Comparison of ENCODE assay signal across 24 mouse cellular contexts in the genomic region with DNA sequence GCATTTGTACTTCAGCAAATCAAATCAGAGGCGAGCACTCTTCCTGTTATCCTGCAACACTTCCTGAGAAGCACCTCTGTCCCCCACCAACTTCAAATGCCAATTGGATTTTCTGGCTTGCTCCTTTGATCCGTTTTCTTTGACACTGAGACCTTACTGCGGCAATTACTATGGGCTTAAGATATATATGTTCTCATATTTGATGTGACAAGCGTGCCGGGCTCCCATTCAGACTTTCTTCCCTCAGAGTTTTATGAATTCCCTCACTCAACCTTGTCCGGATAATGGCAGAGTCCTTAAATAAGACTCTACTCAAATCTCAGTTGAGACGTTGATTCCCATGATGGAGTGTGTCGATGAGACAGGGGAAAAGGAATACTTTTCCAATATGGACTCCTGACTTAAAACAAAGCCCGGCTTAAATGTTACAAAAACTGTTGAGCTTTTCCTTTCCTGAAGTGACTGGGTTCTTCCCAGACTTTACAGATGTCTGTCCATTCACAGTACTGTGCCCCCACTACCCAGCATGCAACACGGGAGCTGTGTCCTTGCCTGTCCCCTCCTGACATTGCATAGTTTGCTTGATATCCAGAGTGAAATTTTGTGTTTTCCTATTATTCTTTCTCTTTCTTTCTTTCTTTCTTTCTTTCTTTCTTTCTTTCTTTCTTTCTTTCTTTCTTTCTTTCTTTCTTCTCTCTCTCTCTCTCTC.
A peak's percentile ranks its signal among the peaks of the same experiment; 100 is the strongest.
DNase-seq lines count a peak whose midpoint lies in the region; ATAC-seq and TF ChIP-seq lines count a peak whose summit lies in the region.
"Had no signal": no experiment of that assay in that cellular context is flagged by ENCODE, and none has a peak within 500 bp of the region (broad histone marks: within the 10 kb centered on the region; RNA-seq: fewer than 3 reads in every experiment).

No protein-coding gene starts in this region.

- ATAC-seq in forebrain, embryonic 11.5 days (replicated peaks; ENCODE audit: low FRiP score), result no peak
- no peak for ATAC-seq in forebrain, embryonic 15.5 days (replicated peaks)
- ATAC-seq in midbrain, embryonic 15.5 days (replicated peaks), result no peak; the same call in 1 of the 2 replicates
- ATAC-seq in cerebellum, adult (ENCODE audit: insufficient number of reproducible peaks, low FRiP score, low TSS enrichment), result no peak
- ATAC-seq: activated CD4-positive, CD25-positive, alpha-beta regulatory T cell, adult 4 months; forebrain, embryonic 16.5 days; hindbrain, embryonic 16.5 days; intestine, embryonic 15.5 days had no signal

- no peak for TF ChIP-seq POLR2A in brain, embryonic 14.5 days (IDR thresholded peaks at IDR 0.05; ENCODE audit: borderline replicate concordance, extremely low read depth, insufficient read depth, insufficient read length, poor library complexity, severe bottlenecking)

- H3K9ac ChIP-seq in forebrain, embryonic 11.5 days (ENCODE audit: low read length), result no peak overlapping the region
- no peak overlapping the region for H3K9ac ChIP-seq in forebrain, embryonic 15.5 days (replicated peaks)
- H3K9ac ChIP-seq in midbrain, embryonic 15.5 days, result no peak overlapping the region
- H3K9ac ChIP-seq: embryonic facial prominence, embryonic 12.5 days; embryonic facial prominence, embryonic 15.5 days; forebrain, embryonic 12.5 days; hindbrain, embryonic 13.5 days; intestine, embryonic 15.5 days had no signal

- H3K4me2 ChIP-seq in forebrain, embryonic 11.5 days (ENCODE audit: low read depth, low read length, severe bottlenecking), result no peak overlapping the region
- no peak overlapping the region for H3K4me2 ChIP-seq in forebrain, embryonic 15.5 days (replicated peaks)
- H3K4me2 ChIP-seq in midbrain, embryonic 15.5 days, result no peak overlapping the region
- H3K4me2 ChIP-seq: embryonic facial prominence, embryonic 12.5 days; embryonic facial prominence, embryonic 15.5 days; forebrain, embryonic 12.5 days; heart, embryonic 11.5 days; hindbrain, embryonic 13.5 days; intestine, embryonic 15.5 days had no signal

- H3K4me3 ChIP-seq in forebrain, embryonic 11.5 days (ENCODE audit: low read depth, low read length), result no peak overlapping the region
- H3K4me3 ChIP-seq in forebrain, embryonic 15.5 days, result no peak overlapping the region
- H3K4me3 ChIP-seq in midbrain, embryonic 10.5 days, result no peak overlapping the region
- H3K4me3 ChIP-seq in midbrain, embryonic 15.5 days, result no peak overlapping the region
- H3K4me3 ChIP-seq: embryonic facial prominence, embryonic 12.5 days; embryonic facial prominence, embryonic 15.5 days; forebrain, embryonic 12.5 days; hindbrain, embryonic 10.5 days; hindbrain, embryonic 13.5 days; intestine, embryonic 15.5 days had no signal

- H3K27me3 ChIP-seq in forebrain, embryonic 11.5 days (ENCODE audit: control insufficient read depth, insufficient read depth, low read length), result no peaks in the 10 kb centered on the region
- H3K27me3 ChIP-seq in forebrain, embryonic 15.5 days, result no peaks in the 10 kb centered on the region
- no peaks in the 10 kb centered on the region for H3K27me3 ChIP-seq in midbrain, embryonic 10.5 days (ENCODE audit: low read depth, poor library complexity, severe bottlenecking)
- no peaks in the 10 kb centered on the region for H3K27me3 ChIP-seq in midbrain, embryonic 15.5 days (replicated peaks)
- H3K27me3 ChIP-seq: embryonic facial prominence, embryonic 12.5 days; embryonic facial prominence, embryonic 15.5 days; hindbrain, embryonic 13.5 days; intestine, embryonic 15.5 days had no signal

- peak; percentile 4 for DNase-seq in forebrain, embryonic 11.5 days (ENCODE audit: low spot score)
- DNase-seq in midbrain, embryonic 10.5 days (ENCODE audit: low spot score), result peak; percentile 44
- DNase-seq in brain, embryonic 14.5 days (ENCODE audit: low read depth), result peak; percentile 56
- DNase-seq: adrenal gland, adult 8-10 months; adrenal gland, postnatal 25 days; cerebellum, adult 11 months; cerebellum, adult 2 months; cerebellum, adult 9-11 months; gastrocnemius, postnatal 14 days; heart, adult 18-20 months; heart, postnatal 36 days had no signal

- no peaks in the 10 kb centered on the region for H3K36me3 ChIP-seq in forebrain, embryonic 11.5 days (ENCODE audit: control insufficient read depth, insufficient read depth, low read length)
- H3K36me3 ChIP-seq in forebrain, embryonic 15.5 days, result no peaks in the 10 kb centered on the region
- H3K36me3 ChIP-seq in midbrain, embryonic 10.5 days, result no peaks in the 10 kb centered on the region
- H3K36me3 ChIP-seq in midbrain, embryonic 15.5 days (replicated peaks), result no peaks in the 10 kb centered on the region
- H3K36me3 ChIP-seq: embryonic facial prominence, embryonic 12.5 days; embryonic facial prominence, embryonic 15.5 days; forebrain, embryonic 12.5 days; hindbrain, embryonic 10.5 days; hindbrain, embryonic 13.5 days; intestine, embryonic 15.5 days had no signal

- TF ChIP-seq CTCF in brain, embryonic 14.5 days (IDR thresholded peaks at IDR 0.05; ENCODE audit: borderline replicate concordance, extremely low read depth, insufficient read depth, insufficient read length), result no peak

- H3K27ac ChIP-seq in forebrain, embryonic 11.5 days (ENCODE audit: low read depth, low read length), result no peak overlapping the region
- no peak overlapping the region for H3K27ac ChIP-seq in forebrain, embryonic 15.5 days (replicated peaks)
- H3K27ac ChIP-seq in midbrain, embryonic 10.5 days (replicated peaks), result no peak overlapping the region
- no peak overlapping the region for H3K27ac ChIP-seq in midbrain, embryonic 15.5 days
- H3K27ac ChIP-seq: embryonic facial prominence, embryonic 12.5 days; embryonic facial prominence, embryonic 15.5 days; forebrain, embryonic 12.5 days; hindbrain, embryonic 10.5 days; hindbrain, embryonic 13.5 days; intestine, embryonic 15.5 days had no signal

- H3K9me3 ChIP-seq in forebrain, embryonic 11.5 days (ENCODE audit: control insufficient read depth, low read length), result no peaks in the 10 kb centered on the region
- no peaks in the 10 kb centered on the region for H3K9me3 ChIP-seq in forebrain, embryonic 15.5 days
- no peaks in the 10 kb centered on the region for H3K9me3 ChIP-seq in midbrain, embryonic 10.5 days (replicated peaks)
- no peaks in the 10 kb centered on the region for H3K9me3 ChIP-seq in midbrain, embryonic 15.5 days
- H3K9me3 ChIP-seq: embryonic facial prominence, embryonic 12.5 days; embryonic facial prominence, embryonic 15.5 days; forebrain, embryonic 12.5 days; hindbrain, embryonic 10.5 days; hindbrain, embryonic 13.5 days; intestine, embryonic 15.5 days had no signal

- no peaks in the 10 kb centered on the region for H3K4me1 ChIP-seq in forebrain, embryonic 11.5 days (replicated peaks; ENCODE audit: control insufficient read depth, insufficient read depth, low read length)
- H3K4me1 ChIP-seq in forebrain, embryonic 15.5 days, result no peaks in the 10 kb centered on the region
- peaks cover 28% of the 10 kb centered on the region for H3K4me1 ChIP-seq in midbrain, embryonic 10.5 days
- 0 out of 2 replicates have a peak, but pooled peaks cover 3% of the 10 kb centered on the region for H3K4me1 ChIP-seq in midbrain, embryonic 15.5 days
- H3K4me1 ChIP-seq: embryonic facial prominence, embryonic 12.5 days; embryonic facial prominence, embryonic 15.5 days; forebrain, embryonic 12.5 days; hindbrain, embryonic 10.5 days; intestine, embryonic 15.5 days had no signal

- WGBS in forebrain, embryonic 11.5 days, result 80% methylated on average over 10 of the region's 10 CpGs
- WGBS in forebrain, embryonic 15.5 days, result 78% methylated on average over 10 of the region's 10 CpGs
- WGBS in midbrain, embryonic 10.5 days, result 63% methylated on average over 10 of the region's 10 CpGs
- WGBS in midbrain, embryonic 15.5 days, result 41% methylated on average over 10 of the region's 10 CpGs

Comparison
In these comparisons a context has a peak if more than half of its experiments do, and no peak if none do; other contexts are left out.
1. DNase-seq: peak in every context shown above with its lines; median percentile 56 in brain, embryonic 14.5 days; 44 in midbrain, embryonic 10.5 days; 4 in forebrain, embryonic 11.5 days.